Mouse (Mus musculus) retina, adult 2 months (tissue): ENCODE measurements around the gene Nanos2.

Experiments used
- DNase-seq: peaks from one replicate; pipeline ENCODE4 v3.0.0-alpha.2; 2012; ENCODE audit warnings: low read depth, low spot score

The Nanos2 gene

GRCm38 (mm10) chr7:18987100-18987499, at the start of gene Nanos2:
Gene Nanos2 (plus strand): TSS chr7:18987400.
- no peak for DNase-seq

GRCm38 (mm10) chr7:18942376-18942775, 44.8 kb upstream of the Nanos2 start:
- DNase-seq = no peak

GRCm38 (mm10) chr7:18942815-18943214, 44.4 kb upstream of the Nanos2 start:
- no peak for DNase-seq

- no peak for DNase-seq
Measured at GRCm38 (mm10) chr7:18948151-18948550, 39.0 kb upstream of the Nanos2 start.

GRCm38 (mm10) chr7:18949781-18950522, 37.2 kb upstream of the Nanos2 start:
- DNase-seq = no peak

GRCm38 (mm10) chr7:18950523-18951315, 36.5 kb upstream of the Nanos2 start:
- no peak for DNase-seq

GRCm38 (mm10) chr7:18951397-18951796, 35.8 kb upstream of the Nanos2 start:
- DNase-seq = no peak

- DNase-seq = no peak
Measured at GRCm38 (mm10) chr7:18957569-18958383, 29.4 kb upstream of the Nanos2 start.

- no peak for DNase-seq
Measured at GRCm38 (mm10) chr7:18958384-18958766, 28.8 kb upstream of the Nanos2 start.

- no peak for DNase-seq
Measured at GRCm38 (mm10) chr7:18959446-18959845, 27.8 kb upstream of the Nanos2 start.

GRCm38 (mm10) chr7:18962171-18962792, 24.9 kb upstream of the Nanos2 start:
- DNase-seq = no peak

GRCm38 (mm10) chr7:18962795-18963194, 24.4 kb upstream of the Nanos2 start:
- DNase-seq = no peak

GRCm38 (mm10) chr7:18963294-18963843, 23.8 kb upstream of the Nanos2 start:
- no peak for DNase-seq

GRCm38 (mm10) chr7:18965312-18965711, 21.9 kb upstream of the Nanos2 start:
- no peak for DNase-seq

- DNase-seq = no peak
Measured at GRCm38 (mm10) chr7:18967603-18968002, 19.6 kb upstream of the Nanos2 start.

- no peak for DNase-seq
Measured at GRCm38 (mm10) chr7:18970956-18971355, 16.2 kb upstream of the Nanos2 start.

- no peak for DNase-seq
Measured at GRCm38 (mm10) chr7:18978381-18978780, 8.8 kb upstream of the Nanos2 start.

GRCm38 (mm10) chr7:18986503-18986902, 697 bp upstream of the Nanos2 start:
- DNase-seq = no peak

- no peak for DNase-seq
Measured at GRCm38 (mm10) chr7:18987747-18988146, 547 bp downstream of the Nanos2 start.

- no peak for DNase-seq
Measured at GRCm38 (mm10) chr7:18988780-18989179, 1.6 kb downstream of the Nanos2 start.

GRCm38 (mm10) chr7:18989995-18990394, 2.8 kb downstream of the Nanos2 start:
- DNase-seq = no peak
